Mouse (Mus musculus) E14TG2a.4 (cell line): ENCODE data around the gene Rere.

Experiments
- H3K27me3 ChIP-seq: 2 replicates; pipeline ENCODE4 v1.6.1; 2014; ENCODE audit warnings: low read length, control low read depth; ENCODE audit not compliant: insufficient read depth
- H3K36me3 ChIP-seq: 2 replicates; pipeline ENCODE4 v1.6.1; 2014; ENCODE audit warnings: low read length, control low read depth; ENCODE audit not compliant: insufficient read depth
- H3K4me1 ChIP-seq: replicated peaks from 2 replicates; pipeline ENCODE4 v1.6.1; 2014; ENCODE audit warnings: low read depth, low read length, control low read depth
- H3K4me3 ChIP-seq: replicated peaks from 2 replicates; pipeline ENCODE4 v1.5.1; 2014; ENCODE audit warnings: mild to moderate bottlenecking, low read length
- H3K9me3 ChIP-seq: 2 replicates; pipeline ENCODE4 v1.6.1; 2014; ENCODE audit warnings: low read length, control low read depth
- CTCF ChIP-seq: conservative IDR thresholded peaks from 2 replicates; pipeline ENCODE4 v1.5.1; 2014; ENCODE audit warnings: low read length
- NANOG ChIP-seq: IDR thresholded peaks from 2 replicates; pipeline ENCODE4 v1.6.1; 2014; ENCODE audit warnings: borderline replicate concordance, low read length, mixed read lengths
- POU5F1 ChIP-seq: IDR thresholded peaks from 2 replicates; pipeline ENCODE4 v1.6.1; 2014; ENCODE audit warnings: low read length, borderline replicate concordance

Rere gene

GRCm38 (mm10) chr4:150373111-150374109, 92.0 kb downstream of the Rere start:
- Histone ChIP-seq H3K36me3 (no peaks in the 10 kb centered on the region), H3K9me3 (no peaks in the 10 kb centered on the region), H3K4me1 (peaks cover 61% of the 10 kb centered on the region), H3K4me3 (peak overlapping the region; percentile 82; the same call in 1 of the 2 replicates), H3K27me3 (no peaks in the 10 kb centered on the region)
- TF ChIP-seq POU5F1 (no peak), NANOG (no peak), CTCF (no peak)

GRCm38 (mm10) chr4:150374651-150375447, 93.4 kb downstream of the Rere start:
- TF ChIP-seq CTCF (no peak), POU5F1 (no peak), NANOG (no peak)
- Histone ChIP-seq H3K9me3 (no peaks in the 10 kb centered on the region), H3K36me3 (no peaks in the 10 kb centered on the region), H3K27me3 (no peaks in the 10 kb centered on the region), H3K4me3 (no peak overlapping the region), H3K4me1 (peaks cover 64% of the 10 kb centered on the region)

- Histone ChIP-seq H3K4me3 (no peak overlapping the region), H3K9me3 (no peaks in the 10 kb centered on the region), H3K27me3 (no peaks in the 10 kb centered on the region), H3K36me3 (no peaks in the 10 kb centered on the region), H3K4me1 (peaks cover 60% of the 10 kb centered on the region)
- TF ChIP-seq NANOG: no peak
- TF ChIP-seq CTCF: no peak
- no peak for TF ChIP-seq POU5F1
These were observed 94.0 kb downstream of the Rere start for GRCm38 (mm10) chr4:150375448-150375935.

- H3K36me3 ChIP-seq: peaks cover 7% of the 10 kb centered on the region; the same call in 1 of the 2 replicates
- H3K9me3 ChIP-seq: no peaks in the 10 kb centered on the region
- no peak overlapping the region for H3K4me3 ChIP-seq
- peaks cover 47% of the 10 kb centered on the region for H3K4me1 ChIP-seq
- H3K27me3 ChIP-seq: no peaks in the 10 kb centered on the region
- TF ChIP-seq NANOG (no peak), POU5F1 (no peak), CTCF (no peak)
These were observed 97.9 kb downstream of the Rere start for GRCm38 (mm10) chr4:150379313-150379712.

- TF ChIP-seq POU5F1 (no peak), NANOG (no peak), CTCF (no peak)
- H3K4me3 ChIP-seq: no peak overlapping the region
- H3K36me3 ChIP-seq: peaks cover 7% of the 10 kb centered on the region; the same call in 1 of the 2 replicates
- H3K27me3 ChIP-seq: no peaks in the 10 kb centered on the region
- H3K4me1 ChIP-seq: peaks cover 42% of the 10 kb centered on the region
- no peaks in the 10 kb centered on the region for H3K9me3 ChIP-seq
These were observed 98.3 kb downstream of the Rere start for GRCm38 (mm10) chr4:150379772-150380171.

- H3K36me3 ChIP-seq: peaks cover 7% of the 10 kb centered on the region; the same call in 1 of the 2 replicates
- TF ChIP-seq NANOG (no peak), CTCF (no peak), POU5F1 (no peak)
- H3K4me1 ChIP-seq: peaks cover 37% of the 10 kb centered on the region
- no peak overlapping the region for H3K4me3 ChIP-seq
- no peaks in the 10 kb centered on the region for H3K27me3 ChIP-seq
- H3K9me3 ChIP-seq: no peaks in the 10 kb centered on the region
These were observed 98.8 kb downstream of the Rere start for GRCm38 (mm10) chr4:150380273-150380672.

- no peaks in the 10 kb centered on the region for H3K27me3 ChIP-seq
- peaks cover 31% of the 10 kb centered on the region for H3K4me1 ChIP-seq
- no peaks in the 10 kb centered on the region for H3K9me3 ChIP-seq
- TF ChIP-seq POU5F1 (no peak), CTCF (no peak), NANOG (no peak)
- no peak overlapping the region for H3K4me3 ChIP-seq
- H3K36me3 ChIP-seq: peaks cover 7% of the 10 kb centered on the region; the same call in 1 of the 2 replicates
These were observed 101.1 kb downstream of the Rere start for GRCm38 (mm10) chr4:150382504-150382903.

- H3K4me3 ChIP-seq: no peak overlapping the region
- H3K36me3 ChIP-seq: peaks cover 15% of the 10 kb centered on the region; the same call in 1 of the 2 replicates
- TF ChIP-seq NANOG (no peak), CTCF (no peak), POU5F1 (no peak)
- H3K9me3 ChIP-seq: no peaks in the 10 kb centered on the region
- peaks cover 28% of the 10 kb centered on the region for H3K4me1 ChIP-seq
- H3K27me3 ChIP-seq: no peaks in the 10 kb centered on the region
These were observed 103.0 kb downstream of the Rere start for GRCm38 (mm10) chr4:150384405-150384804.
